Mouse (Mus musculus) cerebellum, adult 2 months (tissue): ENCODE results near the gene Gm10309.

ENCODE experiments used
- CTCF ChIP-seq: fragments of 200-500 bp; IDR thresholded peaks from 2 replicates; pipeline ENCODE4 v1.5.1; 2011; ENCODE audit warnings: low read depth, mild to moderate bottlenecking, control low read depth, low read length, moderate library complexity, borderline replicate concordance; ENCODE audit not compliant: insufficient read depth
- POLR2A ChIP-seq: fragments of 200-500 bp; IDR thresholded peaks from 2 replicates; pipeline ENCODE4 v1.6.1; 2011; ENCODE audit warnings: low read length, control low read depth, borderline replicate concordance; ENCODE audit not compliant: insufficient read depth

- no peak for TF ChIP-seq CTCF
- no peak for TF ChIP-seq POLR2A
Measured at GRCm38 (mm10) chr17:86523374-86523773, 18.3 kb upstream of the Gm10309 start.
